Mouse (Mus musculus): ENCODE results near the gene Tmem121b.
A peak's percentile ranks its signal among the peaks of the same experiment; 100 is the strongest.

The Tmem121b gene

DNA sequence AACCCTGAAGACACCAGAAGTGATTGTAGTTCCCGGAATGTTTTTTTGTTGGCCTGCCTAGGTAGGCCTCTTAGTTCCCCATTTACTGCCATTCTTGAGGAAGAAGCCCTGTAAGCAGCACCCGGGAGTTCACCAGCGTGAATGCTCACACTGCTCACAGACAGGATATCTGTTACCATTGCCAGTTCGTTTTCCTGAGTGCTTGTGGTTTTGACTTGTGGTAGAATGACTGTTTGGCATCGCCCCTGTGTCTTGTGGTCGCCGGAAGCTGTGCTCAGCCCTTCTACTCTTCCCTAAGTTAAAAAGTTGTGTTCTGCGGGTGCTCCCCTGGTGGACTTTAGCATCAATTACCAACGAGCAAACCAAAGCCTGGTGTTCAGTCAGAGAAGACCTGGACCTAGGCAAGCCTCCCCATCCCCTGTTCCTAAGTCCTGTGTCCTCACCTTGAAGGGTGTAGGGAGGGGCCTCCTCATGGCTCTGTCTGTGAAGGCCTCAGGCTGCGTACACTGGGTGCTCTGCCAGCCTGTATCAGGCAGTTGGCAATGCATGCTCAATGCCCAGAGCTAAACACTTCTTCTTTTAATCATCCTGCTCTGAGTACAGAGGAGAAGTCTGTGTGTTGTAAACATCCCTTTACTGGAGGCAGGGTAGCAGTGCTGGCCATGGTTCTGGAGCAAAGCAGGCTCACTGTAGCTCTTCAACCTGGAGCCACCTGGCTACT lies 26.8 kb downstream of the Tmem121b start:
- peak; percentile 84 to 86 for DNase-seq (ENCODE audit: low spot score in 2 of 2)

- DNase-seq (ENCODE audit: low spot score in 2 of 2), result no peak
These were observed 28.2 kb downstream of the Tmem121b start for GRCm38 (mm10) chr6:120465393-120465792.

DNA sequence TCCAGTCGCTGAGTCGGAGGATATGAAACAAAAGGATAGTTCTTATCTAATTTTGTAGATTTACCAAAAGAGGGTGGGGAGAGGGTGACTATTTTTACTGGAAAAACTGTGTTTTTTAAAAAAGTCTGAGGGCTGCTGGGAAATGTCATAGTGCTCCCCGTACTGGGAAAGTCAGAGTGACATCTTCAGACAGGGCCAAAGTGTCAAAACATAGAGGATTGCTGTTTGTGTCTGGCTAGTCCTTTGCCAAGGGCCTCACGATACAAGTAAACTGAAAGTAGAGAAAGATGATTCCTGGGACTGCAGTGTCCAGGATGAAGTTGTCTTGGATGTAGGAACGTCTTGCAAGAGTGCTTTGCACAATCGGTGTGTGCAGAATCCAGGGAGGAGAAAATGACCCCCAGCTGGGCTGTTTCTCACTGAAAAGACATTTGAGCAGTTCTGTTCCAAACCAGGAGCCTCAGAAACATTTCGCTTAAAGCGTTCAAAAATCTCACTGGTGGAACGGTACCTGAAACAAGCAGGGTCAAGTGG lies 29.1 kb downstream of the Tmem121b start:
- no peak for DNase-seq (ENCODE audit: low spot score in 2 of 2)

DNA sequence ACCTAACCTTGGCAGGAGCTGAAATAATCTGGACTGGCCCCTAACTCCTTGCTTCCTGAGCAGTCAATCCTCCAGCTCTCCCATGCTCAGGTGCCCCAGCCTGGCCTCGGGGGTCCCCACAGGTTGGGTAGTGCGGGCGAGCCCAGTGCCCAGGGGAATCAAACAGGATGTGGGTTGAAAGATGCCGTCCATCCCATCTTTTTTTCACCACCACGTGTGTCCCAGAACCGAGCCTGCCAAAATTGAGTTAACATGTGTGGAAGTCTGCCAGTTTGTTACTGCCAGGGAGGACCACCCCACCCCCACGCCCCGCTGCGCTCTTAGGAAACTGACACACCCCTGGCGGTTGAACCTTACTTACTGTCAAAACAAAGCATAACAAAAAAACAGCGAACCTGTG lies 29.7 kb downstream of the Tmem121b start:
- peak; percentile 60 to 64 for DNase-seq (ENCODE audit: low spot score in 2 of 2)

DNA sequence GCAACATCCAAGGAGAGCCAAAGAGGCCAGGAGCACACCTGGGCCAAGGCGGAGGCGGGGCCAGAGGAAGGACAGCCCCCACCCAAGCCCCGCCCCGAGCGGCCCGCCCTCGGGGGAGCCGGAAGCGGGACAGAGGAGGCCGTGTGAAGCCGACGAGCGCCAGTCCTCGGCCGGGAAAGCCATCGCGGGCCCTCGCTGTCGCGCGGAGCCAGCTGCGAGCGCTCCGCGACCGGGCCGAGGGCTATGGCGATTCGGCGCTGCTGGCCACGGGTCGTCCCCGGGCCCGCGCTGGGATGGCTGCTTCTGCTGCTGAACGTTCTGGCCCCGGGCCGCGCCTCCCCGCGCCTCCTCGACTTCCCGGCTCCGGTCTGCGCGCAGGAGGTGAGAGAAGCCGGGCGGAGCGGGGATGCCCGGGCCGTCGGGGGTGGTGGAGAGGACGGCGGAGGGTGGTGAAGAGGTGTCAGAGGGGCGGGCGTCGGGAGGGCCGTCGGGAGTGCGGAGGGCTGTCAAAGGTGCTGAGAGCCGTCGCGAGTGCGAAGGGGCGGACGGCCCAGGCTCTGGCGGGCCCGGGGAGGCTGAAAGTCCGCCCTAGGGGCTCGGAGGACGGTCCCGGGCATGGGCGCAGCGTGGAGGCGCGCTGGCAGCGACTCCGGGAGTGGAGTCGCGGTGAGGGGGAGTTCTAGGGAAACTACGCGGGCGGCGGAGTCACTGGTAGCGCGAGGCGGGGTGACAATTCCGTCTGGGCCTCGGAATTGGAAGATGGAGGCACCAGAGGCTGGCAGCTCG lies 30.3 kb downstream of the Tmem121b start, which contains the start of gene Il17ra:
Gene Il17ra, plus strand, starts transcription at position 162 of the 786 bp plus-strand sequence.
- peak; percentile 88 to 89 for DNase-seq (ENCODE audit: low spot score in 2 of 2)

GRCm38 (mm10) chr6:120462251-120462650 lies 31.4 kb downstream of the Tmem121b start:
- no peak for DNase-seq (ENCODE audit: low spot score in 2 of 2)

GRCm38 (mm10) chr6:120461217-120461616 lies 32.4 kb downstream of the Tmem121b start:
- no peak for DNase-seq (ENCODE audit: low spot score in 2 of 2)

DNA sequence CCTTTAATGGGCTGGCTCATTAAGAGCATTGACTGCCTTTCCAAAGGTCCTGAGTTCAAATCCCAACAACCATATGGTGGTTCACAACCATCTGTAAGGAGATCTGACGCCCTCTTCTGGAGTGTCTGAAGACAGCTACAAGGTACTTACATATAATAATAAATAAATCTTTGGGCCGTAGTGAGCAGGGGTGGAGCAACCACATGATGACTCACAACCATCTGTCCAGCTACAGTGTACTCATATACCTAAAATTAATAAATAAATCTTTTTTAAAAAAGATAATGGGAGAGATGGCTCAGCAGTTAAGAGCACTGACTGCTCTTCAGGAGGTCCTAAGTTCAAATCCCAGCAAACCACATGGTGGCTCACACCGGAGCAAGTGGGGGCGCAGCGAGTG lies 35.9 kb downstream of the Tmem121b start:
- no peak for DNase-seq (ENCODE audit: low spot score in 2 of 2)

GRCm38 (mm10) chr6:120457074-120457473 lies 36.5 kb downstream of the Tmem121b start:
- no peak for DNase-seq (ENCODE audit: low spot score in 2 of 2)

DNA sequence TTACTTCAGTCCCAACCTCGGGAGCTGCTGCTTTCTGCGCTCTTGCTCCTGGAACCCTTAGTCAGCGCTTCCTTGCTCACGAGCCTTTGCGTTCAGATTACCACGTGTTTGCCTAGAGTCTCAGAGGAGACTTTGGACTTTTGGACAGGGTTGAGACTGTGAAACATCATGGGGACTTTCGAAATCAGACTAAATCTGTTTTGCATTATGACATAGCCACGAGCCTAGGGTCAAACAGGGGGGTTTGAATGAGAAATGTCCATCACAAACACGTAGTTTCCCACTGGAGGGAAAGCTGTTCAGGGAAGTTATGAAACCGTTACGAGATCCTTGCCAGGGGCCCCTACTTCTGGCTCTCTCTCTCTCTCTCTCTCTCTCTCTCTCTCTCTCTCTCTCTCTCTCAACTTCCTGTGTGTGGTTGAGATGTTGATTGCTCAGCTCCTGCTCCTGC lies 39.0 kb downstream of the Tmem121b start:
- DNase-seq (ENCODE audit: low spot score in 2 of 2), result no peak

DNA sequence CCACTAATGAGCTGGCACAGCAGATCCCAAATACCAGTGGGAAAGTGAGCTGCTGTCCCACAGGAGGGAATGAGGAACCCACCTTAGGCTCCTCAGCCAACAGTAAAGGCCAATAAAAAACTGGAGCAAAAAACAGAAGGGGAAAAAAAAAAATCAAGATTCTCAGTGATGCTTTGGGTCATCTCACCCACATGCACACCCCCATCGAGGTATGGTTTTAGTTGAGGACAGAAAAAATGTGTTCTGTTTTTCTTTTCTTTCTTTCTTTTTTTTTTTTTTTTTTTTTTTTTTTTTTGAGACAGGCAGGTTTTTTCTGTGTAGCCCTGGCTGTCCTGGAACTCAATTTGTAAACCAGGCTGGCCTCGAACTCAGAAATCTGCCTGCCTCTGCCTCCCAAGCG lies 40.1 kb downstream of the Tmem121b start:
- DNase-seq (ENCODE audit: low spot score in 2 of 2), result no peak

GRCm38 (mm10) chr6:120453103-120453445 lies 40.5 kb downstream of the Tmem121b start:
- no peak for DNase-seq (ENCODE audit: low spot score in 2 of 2)

DNA sequence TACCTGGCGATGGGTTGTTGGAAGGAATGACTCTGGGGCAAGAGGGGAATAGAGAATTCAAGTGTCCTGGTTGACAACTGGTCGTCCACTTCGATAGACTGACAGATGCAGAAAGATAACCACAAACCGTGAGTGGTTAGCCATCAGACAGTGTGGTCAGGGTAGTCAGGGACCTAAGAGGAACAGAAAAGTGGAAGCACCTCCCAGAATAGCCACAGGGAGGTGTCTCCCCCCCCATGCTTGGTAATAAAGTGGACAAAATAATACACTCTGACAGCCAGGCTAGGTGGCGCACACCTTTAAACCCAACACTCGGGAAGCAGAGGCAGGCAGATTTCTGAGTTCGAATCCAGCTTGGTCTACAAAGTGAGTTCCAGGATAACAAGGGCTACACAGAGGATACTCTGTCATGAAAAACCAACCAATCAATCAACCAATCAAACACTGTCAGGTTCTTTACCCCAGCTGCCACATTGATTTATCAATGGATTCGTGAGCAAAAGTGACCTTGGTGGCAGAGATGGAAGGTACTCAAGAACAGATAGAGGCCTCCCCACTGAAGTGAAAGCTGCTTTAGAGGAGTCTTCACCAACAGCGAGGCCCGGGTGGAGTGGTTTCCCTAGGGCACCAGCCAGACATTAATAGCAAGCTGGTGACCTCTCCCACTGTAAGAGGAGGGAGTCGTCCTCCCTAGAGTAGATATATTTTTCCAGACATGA lies 41.1 kb downstream of the Tmem121b start:
- peak; percentile 46 to 58 for DNase-seq (ENCODE audit: low spot score in 2 of 2)

GRCm38 (mm10) chr6:120450208-120450607 lies 43.4 kb downstream of the Tmem121b start:
- no peak for DNase-seq (ENCODE audit: low spot score in 2 of 2)

DNA sequence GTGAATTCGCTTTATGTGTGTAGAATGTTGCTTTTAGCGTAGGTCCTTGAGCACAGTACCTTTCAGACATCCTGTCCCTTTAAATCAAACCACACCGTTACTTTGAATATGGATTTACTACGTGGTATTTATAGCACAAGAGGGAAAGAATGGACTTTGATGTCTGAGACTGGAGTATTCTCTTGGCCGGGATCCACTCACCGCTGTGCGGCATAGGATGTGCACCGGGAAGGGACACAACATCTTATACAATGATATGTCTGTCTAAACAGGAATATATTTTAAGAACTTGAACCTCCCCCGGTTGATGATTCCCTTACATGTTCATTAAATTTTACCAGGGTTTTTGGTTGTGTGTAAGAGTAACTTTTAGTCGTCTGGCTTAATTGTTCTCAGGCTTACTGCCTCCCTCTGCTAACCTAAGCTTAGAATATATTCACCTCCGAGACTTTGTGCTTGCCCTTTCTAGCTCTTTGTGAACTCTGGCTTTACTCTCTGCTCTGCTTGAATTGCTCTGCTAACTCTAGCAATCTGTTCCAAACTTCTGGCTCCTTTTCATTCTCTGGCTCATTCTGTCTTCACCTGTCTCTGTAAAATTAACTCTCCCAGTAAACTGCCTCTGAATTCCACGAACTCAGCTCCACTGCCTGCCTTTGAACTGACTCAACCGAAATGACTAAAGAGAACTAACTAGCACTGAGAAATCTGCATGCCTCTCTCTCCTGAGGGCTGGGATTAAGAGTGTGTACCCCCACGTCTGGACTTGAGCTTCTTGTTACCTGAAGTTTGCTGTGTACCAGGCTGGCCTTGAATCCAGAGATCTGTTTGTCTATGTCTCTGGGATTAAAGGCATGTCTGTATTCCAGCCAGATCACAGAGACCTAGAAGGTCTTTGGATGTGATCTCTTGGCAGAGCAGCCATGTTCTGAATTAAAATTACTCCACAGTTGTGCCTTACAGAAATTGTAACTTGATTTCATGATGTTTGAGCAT lies 49.9 kb downstream of the Tmem121b start:
- no peak for DNase-seq (ENCODE audit: low spot score in 2 of 2)

GRCm38 (mm10) chr6:120442171-120442749 lies 51.3 kb downstream of the Tmem121b start:
- no peak for DNase-seq (ENCODE audit: low spot score in 2 of 2)

All from spleen, postnatal 36 days (tissue).